Mouse (Mus musculus) kidney, adult 2 months (tissue): ENCODE measurements around the gene Ctdspl.

Experiments used
- CTCF ChIP-seq: fragments of 200-500 bp; conservative IDR thresholded peaks from 2 replicates; pipeline ENCODE4 v1.5.1; 2011; ENCODE audit warnings: low read depth, mild to moderate bottlenecking, control low read depth, low read length, moderate library complexity, mixed read lengths; ENCODE audit not compliant: insufficient read depth, insufficient read length
- POLR2A ChIP-seq: fragments of 200-500 bp; IDR thresholded peaks from one replicate; pipeline ENCODE4 v1.6.1; 2011; ENCODE audit warnings: low read depth, low read length, control low read depth

DNA sequence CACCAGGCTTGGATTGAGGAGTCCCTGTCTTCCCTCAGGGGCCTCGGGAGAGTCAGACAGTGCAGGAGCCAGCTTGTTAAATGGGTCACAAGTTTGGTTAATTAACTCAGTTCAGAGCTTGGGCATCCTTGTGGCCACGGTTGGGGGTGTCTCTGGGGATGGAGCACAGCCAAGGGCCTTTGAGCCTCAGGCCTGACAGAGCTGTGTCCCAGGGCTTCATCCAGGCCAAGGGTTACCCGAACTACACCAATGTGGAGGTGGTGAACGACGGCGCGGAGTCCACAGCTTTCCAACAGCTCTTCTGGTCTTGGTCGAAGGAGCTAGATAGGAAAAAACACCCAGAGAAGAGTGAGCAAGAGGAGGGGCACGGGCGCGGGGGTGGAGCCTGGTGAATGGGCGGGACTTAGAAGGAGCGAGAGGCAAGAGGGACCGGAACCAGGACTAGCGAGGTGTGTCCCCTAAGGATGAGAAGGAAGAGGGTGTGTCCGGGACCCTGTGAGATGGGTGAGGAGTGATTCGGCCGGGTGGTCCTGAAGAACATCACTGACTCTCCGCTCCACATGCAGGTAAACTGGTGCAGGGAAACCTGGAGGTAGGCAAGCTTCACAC is 136.9 kb downstream of the Ctdspl start:
- TF ChIP-seq CTCF (no peak), POLR2A (no peak)
